Mouse (Mus musculus) intestine, embryonic 15.5 days (tissue): ENCODE data around the gene Rab3gap2. TPM values are rescaled to one million over a fixed set of nuclear protein-coding genes. Genes with fewer than 3 reads are reported as not detected.
A peak's percentile ranks its signal among the peaks of the same experiment; 100 is the strongest.

Experiments
- ATAC-seq: fragments of 200-750 bp; cut with Nextera tagmentation; 2 replicates; pipeline ENCODE4 v1.8.0; 2017; ENCODE audit warnings: moderate TSS enrichment, moderate library complexity
- H3K27ac ChIP-seq: fragments of 300-500 bp; sonication (generic); 2 replicates; pipeline ENCODE4 v1.5.1; 2015; ENCODE audit warnings: mild to moderate bottlenecking, inconsistent platforms
- H3K27me3 ChIP-seq: fragments of 300-500 bp; sonication (generic); replicated peaks from 2 replicates; pipeline ENCODE4 v1.6.1; 2015; ENCODE audit warnings: inconsistent platforms
- H3K36me3 ChIP-seq: fragments of 300-500 bp; sonication (generic); 2 replicates; pipeline ENCODE4 v1.6.1; 2015; ENCODE audit warnings: inconsistent platforms
- H3K4me1 ChIP-seq: fragments of 300-500 bp; sonication (generic); replicated peaks from 2 replicates; pipeline ENCODE4 v1.6.1; 2015; ENCODE audit warnings: inconsistent platforms
- H3K4me2 ChIP-seq: fragments of 300-500 bp; sonication (generic); replicated peaks from 2 replicates; pipeline ENCODE4 v1.6.1; 2015; ENCODE audit warnings: mild to moderate bottlenecking, inconsistent platforms
- H3K4me3 ChIP-seq: fragments of 300-500 bp; sonication (generic); replicated peaks from 2 replicates; pipeline ENCODE4 v1.5.1; 2015; ENCODE audit warnings: inconsistent platforms
- H3K9ac ChIP-seq: fragments of 300-500 bp; sonication (generic); 2 replicates; pipeline ENCODE4 v1.6.1; 2015; ENCODE audit warnings: inconsistent platforms
- H3K9me3 ChIP-seq: fragments of 300-500 bp; sonication (generic); 2 replicates; pipeline ENCODE4 v1.6.1; 2016; ENCODE audit warnings: inconsistent platforms
- WGBS: fragments of 180-500 bp; shearing (Covaris S2); methylation state at CpG from one replicate; pipeline ENCODE4 v1.1.7; 2015; 5-methylcytosine and 5-hydroxymethylcytosine counted together
- polyA plus RNA-seq: library from polyadenylated mRNA; unstranded; fragments of >200 nt; fragmentation: Nextera tagmentation; extraction: Ambion mirVana; gene quantifications from 2 replicates; pipeline ENCODE4 v1.2.1, GENCODE M21; 2015

Gene Rab3gap2
- polyA plus RNA-seq, 1 experiment from 2014 or later, result 24.6 TPM

GRCm38 (mm10) chr1:185201994-185202393 is 1.9 kb upstream of the Rab3gap2 start:
- ATAC-seq, result no peak
- H3K27ac ChIP-seq, result no peak overlapping the region
- H3K4me3 ChIP-seq, result no peak overlapping the region
- H3K4me2 ChIP-seq, result no peak overlapping the region
- H3K36me3 ChIP-seq, result no peaks in the 10 kb centered on the region
- H3K27me3 ChIP-seq, result no peaks in the 10 kb centered on the region
- H3K9ac ChIP-seq, result no peak overlapping the region
- H3K9me3 ChIP-seq, result no peaks in the 10 kb centered on the region
- WGBS, result 87% methylated on average over 2 of the region's 2 CpGs
- peaks cover 6% of the 10 kb centered on the region for H3K4me1 ChIP-seq

GRCm38 (mm10) chr1:185203196-185203908 is 565 bp upstream of the Rab3gap2 start:
- H3K9ac ChIP-seq, result peak overlapping the region; percentile 92
- H3K9me3 ChIP-seq, result no peaks in the 10 kb centered on the region
- peak; percentile 13 for ATAC-seq
- no peaks in the 10 kb centered on the region for H3K27me3 ChIP-seq
- H3K36me3 ChIP-seq, result no peaks in the 10 kb centered on the region
- peak overlapping the region; percentile 69 for H3K27ac ChIP-seq
- H3K4me1 ChIP-seq, result peaks cover 8% of the 10 kb centered on the region
- H3K4me2 ChIP-seq, result peak overlapping the region; percentile 73
- peak overlapping the region; percentile 92 for H3K4me3 ChIP-seq
- 4% methylated on average over 23 of the region's 23 CpGs for WGBS

GRCm38 (mm10) chr1:185205090-185205489 is 1.2 kb downstream of the Rab3gap2 start:
- no peaks in the 10 kb centered on the region for H3K9me3 ChIP-seq
- H3K27ac ChIP-seq, result no peak overlapping the region
- no peak overlapping the region; the same call in 1 of the 2 replicates for H3K4me3 ChIP-seq
- H3K4me1 ChIP-seq, result peaks cover 15% of the 10 kb centered on the region
- H3K4me2 ChIP-seq, result peak overlapping the region; percentile 73
- no peaks in the 10 kb centered on the region for H3K36me3 ChIP-seq
- no peaks in the 10 kb centered on the region for H3K27me3 ChIP-seq
- H3K9ac ChIP-seq, result no peak overlapping the region
- WGBS, result 67% methylated on average over 8 of the region's 8 CpGs
- no peak for ATAC-seq

DNA sequence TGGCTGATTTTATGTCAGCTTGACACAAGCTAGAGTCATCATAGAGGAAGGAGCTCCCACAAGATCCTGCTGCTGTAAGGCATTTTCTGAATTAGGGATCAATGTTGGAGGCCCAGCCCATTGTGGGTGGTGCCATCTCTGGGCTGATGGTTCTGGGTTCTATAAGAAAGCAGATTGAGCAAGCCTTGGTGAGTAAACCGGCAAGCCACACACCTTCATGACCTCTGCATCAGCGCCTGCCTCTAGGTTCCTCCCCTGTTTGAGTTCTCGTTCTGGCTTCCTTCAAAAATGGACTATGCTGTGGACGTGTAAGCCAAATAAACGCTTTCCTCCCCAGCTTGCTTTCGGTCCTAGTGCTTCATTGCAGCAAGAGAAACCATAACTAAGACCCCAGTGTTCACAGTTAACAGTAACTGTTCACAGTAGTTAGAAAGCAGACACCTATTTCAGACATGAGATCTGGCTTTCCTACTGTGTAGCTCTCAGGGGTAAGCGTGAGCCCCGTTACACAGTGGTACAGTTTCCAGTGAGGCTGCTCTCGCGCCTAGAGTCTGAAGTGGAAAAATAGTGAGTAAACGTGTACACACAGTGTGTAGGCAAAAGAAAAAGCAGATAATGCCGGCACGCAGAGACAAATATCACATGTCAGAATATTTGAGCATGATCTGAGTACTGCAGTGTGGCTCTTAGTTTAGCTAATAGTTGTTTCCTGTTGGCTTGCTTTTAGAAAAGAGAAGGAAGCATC is 4.1 kb downstream of the Rab3gap2 start:
- no peak for ATAC-seq
- Histone ChIP-seq H3K4me3 (no peak overlapping the region), H3K27me3 (no peaks in the 10 kb centered on the region), H3K9me3 (no peaks in the 10 kb centered on the region), H3K4me2 (no peak overlapping the region), H3K4me1 (peaks cover 18% of the 10 kb centered on the region), H3K36me3 (no peaks in the 10 kb centered on the region), H3K9ac (no peak overlapping the region), H3K27ac (no peak overlapping the region)
- WGBS, result 86% methylated on average over 13 of the region's 13 CpGs

GRCm38 (mm10) chr1:185208766-185209165 is 4.8 kb downstream of the Rab3gap2 start:
- no peak for ATAC-seq
- no peaks in the 10 kb centered on the region for H3K27me3 ChIP-seq
- H3K4me2 ChIP-seq, result no peak overlapping the region
- H3K4me3 ChIP-seq, result no peak overlapping the region
- no peak overlapping the region for H3K9ac ChIP-seq
- WGBS, result 89% methylated on average over 8 of the region's 8 CpGs
- peaks cover 18% of the 10 kb centered on the region for H3K4me1 ChIP-seq
- H3K9me3 ChIP-seq, result no peaks in the 10 kb centered on the region
- H3K36me3 ChIP-seq, result no peaks in the 10 kb centered on the region
- H3K27ac ChIP-seq, result no peak overlapping the region

DNA sequence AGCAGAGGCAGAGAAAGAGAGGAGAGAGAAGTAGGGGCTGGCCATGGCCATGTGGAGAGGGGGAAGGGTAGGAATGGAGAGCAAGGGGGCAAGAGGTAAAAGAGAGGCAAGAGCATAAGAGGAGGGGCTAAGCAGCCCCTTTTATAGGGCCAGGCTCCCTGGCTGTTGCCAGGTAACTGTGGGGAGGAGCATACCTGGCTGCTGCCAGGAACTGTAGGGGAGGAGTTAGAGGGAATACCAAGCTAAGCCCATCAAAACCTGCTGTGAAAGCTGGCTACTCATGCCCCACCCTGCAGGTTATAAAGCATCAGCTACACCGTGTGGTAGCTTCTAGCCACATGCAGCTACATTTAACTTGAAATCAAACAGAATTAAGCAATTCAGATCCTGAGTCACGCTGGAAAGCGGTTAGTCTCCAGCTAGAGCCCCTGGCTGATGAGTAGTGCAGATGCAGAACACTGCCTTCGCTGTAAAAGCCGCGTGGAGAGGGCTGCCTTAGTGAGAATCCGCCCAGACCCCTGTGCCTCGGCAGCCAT is 5.8 kb downstream of the Rab3gap2 start:
- H3K36me3 ChIP-seq, result no peaks in the 10 kb centered on the region
- H3K9me3 ChIP-seq, result no peaks in the 10 kb centered on the region
- no peak overlapping the region for H3K9ac ChIP-seq
- no peaks in the 10 kb centered on the region for H3K27me3 ChIP-seq
- ATAC-seq, result peak; percentile 91
- 27% methylated on average over 8 of the region's 8 CpGs for WGBS
- H3K4me1 ChIP-seq, result peaks cover 18% of the 10 kb centered on the region
- no peak overlapping the region for H3K4me2 ChIP-seq
- H3K27ac ChIP-seq, result no peak overlapping the region
- H3K4me3 ChIP-seq, result no peak overlapping the region

- Histone ChIP-seq H3K9me3 (no peaks in the 10 kb centered on the region), H3K27ac (no peak overlapping the region), H3K9ac (no peak overlapping the region), H3K4me2 (no peak overlapping the region), H3K4me3 (no peak overlapping the region), H3K27me3 (no peaks in the 10 kb centered on the region), H3K36me3 (no peaks in the 10 kb centered on the region), H3K4me1 (0 out of 2 replicates have a peak, but pooled peaks cover 6% of the 10 kb centered on the region)
- 29% methylated on average over 5 of the region's 5 CpGs for whole genome bisulfite sequencing
- ATAC-seq, result peak; percentile 71
Observed at GRCm38 (mm10) chr1:185216360-185216759, 12.4 kb downstream of the Rab3gap2 start.

GRCm38 (mm10) chr1:185216762-185217161 is 12.8 kb downstream of the Rab3gap2 start:
- H3K27ac ChIP-seq, result no peak overlapping the region
- 21% methylated on average over 2 of the region's 2 CpGs for WGBS

DNA sequence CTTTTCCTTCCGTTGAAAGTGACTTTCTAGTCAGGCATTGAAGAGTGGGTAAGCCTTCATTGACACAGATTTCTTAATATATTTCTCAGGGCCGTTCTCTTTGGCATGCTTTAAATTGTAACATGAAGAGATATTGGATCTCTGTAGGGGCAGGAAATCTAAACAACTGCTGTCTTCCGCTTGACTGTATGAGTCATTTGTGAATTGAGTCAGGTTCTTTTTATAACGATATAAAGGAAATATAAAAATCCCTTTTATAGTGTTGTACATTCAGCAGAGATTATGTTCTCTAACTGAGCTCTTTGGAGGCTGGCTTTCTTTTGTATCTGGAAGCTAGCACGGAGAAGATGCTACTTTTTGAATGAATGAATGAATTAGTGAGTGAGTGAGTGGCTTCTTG is 14.0 kb downstream of the Rab3gap2 start:
- Histone ChIP-seq H3K36me3 (peaks cover 6% of the 10 kb centered on the region), H3K4me2 (no peak overlapping the region), H3K9me3 (no peaks in the 10 kb centered on the region), H3K4me1 (0 out of 2 replicates have a peak, but pooled peaks cover 6% of the 10 kb centered on the region), H3K27me3 (no peaks in the 10 kb centered on the region), H3K4me3 (no peak overlapping the region), H3K9ac (no peak overlapping the region), H3K27ac (no peak overlapping the region)
- WGBS, result 70% methylated on average over 5 of the region's 5 CpGs
- no peak for ATAC-seq

More at GRCm38 (mm10) chr1:185216762-185217161, 12.8 kb downstream of the Rab3gap2 start:
- Histone ChIP-seq H3K4me1 (0 out of 2 replicates have a peak, but pooled peaks cover 6% of the 10 kb centered on the region), H3K9ac (no peak overlapping the region), H3K4me2 (no peak overlapping the region), H3K9me3 (no peaks in the 10 kb centered on the region), H3K4me3 (no peak overlapping the region), H3K27me3 (no peaks in the 10 kb centered on the region), H3K36me3 (no peaks in the 10 kb centered on the region)
- ATAC-seq, result peak; percentile 77

GRCm38 (mm10) chr1:185226889-185227288 is 23.0 kb downstream of the Rab3gap2 start:
- Histone ChIP-seq H3K9ac (no peak overlapping the region), H3K27ac (no peak overlapping the region), H3K9me3 (no peaks in the 10 kb centered on the region), H3K4me3 (no peak overlapping the region), H3K4me1 (0 out of 2 replicates have a peak, but pooled peaks cover 7% of the 10 kb centered on the region), H3K27me3 (no peaks in the 10 kb centered on the region), H3K4me2 (no peak overlapping the region), H3K36me3 (peaks cover 21% of the 10 kb centered on the region)
- 89% methylated on average over 6 of the region's 6 CpGs for WGBS
- no peak for ATAC-seq

GRCm38 (mm10) chr1:185227766-185228165 is 23.8 kb downstream of the Rab3gap2 start:
- Histone ChIP-seq H3K36me3 (peaks cover 17% of the 10 kb centered on the region), H3K27ac (no peak overlapping the region), H3K9me3 (no peaks in the 10 kb centered on the region), H3K9ac (no peak overlapping the region), H3K4me1 (0 out of 2 replicates have a peak, but pooled peaks cover 7% of the 10 kb centered on the region), H3K4me3 (no peak overlapping the region), H3K4me2 (no peak overlapping the region), H3K27me3 (no peaks in the 10 kb centered on the region)
- 86% methylated on average over 7 of the region's 7 CpGs for WGBS
- ATAC-seq, result no peak

GRCm38 (mm10) chr1:185229406-185230201 is 25.7 kb downstream of the Rab3gap2 start:
- H3K4me3 ChIP-seq, result no peak overlapping the region
- 0 out of 2 replicates have a peak, but pooled peaks cover 7% of the 10 kb centered on the region for H3K4me1 ChIP-seq
- H3K9ac ChIP-seq, result no peak overlapping the region
- 30% methylated on average over 7 of the region's 7 CpGs for WGBS
- no peaks in the 10 kb centered on the region for H3K27me3 ChIP-seq
- H3K4me2 ChIP-seq, result no peak overlapping the region
- H3K36me3 ChIP-seq, result peaks cover 11% of the 10 kb centered on the region; the same call in 1 of the 2 replicates
- peak overlapping the region; percentile 71 for H3K27ac ChIP-seq
- H3K9me3 ChIP-seq, result no peaks in the 10 kb centered on the region
- peak; percentile 96 for ATAC-seq
